Mouse (Mus musculus) liver, postnatal 0 days (tissue): ENCODE results near the gene Lrch3.

Source experiments
- CTCF ChIP-seq: sonication (generic); IDR thresholded peaks from 2 replicates; pipeline ENCODE4 v1.5.1; 2016; ENCODE audit warnings: antibody characterized with exemption, low read depth
- EP300 ChIP-seq: IDR thresholded peaks from 2 replicates; pipeline ENCODE4 v1.6.1; 2016; ENCODE audit warnings: antibody characterized with exemption, low read depth, mild to moderate bottlenecking

DNA sequence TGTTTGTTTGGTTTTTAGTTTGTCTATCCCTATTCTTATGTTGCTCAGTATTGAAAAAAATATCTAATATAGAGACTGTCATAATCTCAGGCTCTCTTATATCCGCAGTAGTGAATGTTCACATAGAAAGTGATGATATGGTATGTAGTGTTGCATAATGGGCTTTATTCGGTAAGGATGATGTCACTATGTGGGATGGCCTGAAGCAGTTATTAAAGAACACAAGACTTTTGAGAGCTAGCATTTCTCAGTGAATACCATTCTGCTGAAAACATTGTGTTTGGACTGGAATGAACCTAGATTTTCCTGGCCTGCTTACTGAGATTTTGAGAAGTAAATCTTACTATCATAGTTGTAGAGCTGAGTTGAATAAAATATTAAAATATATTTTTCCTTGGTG is 23.5 kb downstream of the Lrch3 start:
- no peak for TF ChIP-seq EP300
- no peak for TF ChIP-seq CTCF
